Mouse (Mus musculus) stomach, embryonic 16.5 days (tissue): Measurements from ENCODE around the gene Tmem131l. TPM values are rescaled to one million over a fixed set of nuclear protein-coding genes. Genes with fewer than 3 reads are reported as not detected.
"Not testable (repeated sequence)": the region's sequence is repeated elsewhere in the genome, so short reads cannot be mapped to it uniquely, and the experiment has no call there.

Experiments used
- ATAC-seq: fragments of 200-750 bp; cut with Nextera tagmentation; 2 replicates; pipeline ENCODE4 v1.8.0; 2017; ENCODE audit warnings: moderate number of reproducible peaks, moderate TSS enrichment; ENCODE audit not compliant: insufficient read depth, low FRiP score
- H3K27ac ChIP-seq: fragments of 300-500 bp; sonication (generic); 2 replicates; pipeline ENCODE4 v1.5.1; 2014; ENCODE audit warnings: low read length
- H3K27me3 ChIP-seq: fragments of 300-500 bp; sonication (generic); 2 replicates; pipeline ENCODE4 v1.6.1; 2014; ENCODE audit warnings: low read length, control low read depth, mixed read lengths; ENCODE audit not compliant: control insufficient read depth, insufficient read depth
- H3K36me3 ChIP-seq: fragments of 300-500 bp; sonication (generic); 2 replicates; pipeline ENCODE4 v1.6.1; 2014; ENCODE audit warnings: low read length; ENCODE audit not compliant: control insufficient read depth, insufficient read depth
- H3K4me1 ChIP-seq: fragments of 300-500 bp; sonication (generic); 2 replicates; pipeline ENCODE4 v1.6.1; 2014; ENCODE audit warnings: low read length, control low read depth, mixed read lengths; ENCODE audit not compliant: control insufficient read depth, insufficient read depth
- H3K4me2 ChIP-seq: fragments of 300-500 bp; sonication (generic); 2 replicates; pipeline ENCODE4 v1.6.1; 2014; ENCODE audit warnings: low read depth, low read length, mixed read lengths
- H3K4me3 ChIP-seq: fragments of 300-500 bp; sonication (generic); replicated peaks from 2 replicates; pipeline ENCODE4 v1.5.1; 2014; ENCODE audit warnings: mild to moderate bottlenecking, low read length
- H3K9ac ChIP-seq: fragments of 300-500 bp; sonication (generic); 2 replicates; pipeline ENCODE4 v1.6.1; 2014; ENCODE audit warnings: low read length
- H3K9me3 ChIP-seq: fragments of 300-500 bp; sonication (generic); replicated peaks from 2 replicates; pipeline ENCODE4 v1.6.1; 2016; ENCODE audit warnings: low read length, control low read depth; ENCODE audit not compliant: control insufficient read depth
- WGBS: fragments of 180-500 bp; shearing (Covaris S2); extraction: QIAGEN DNeasy Blood & Tissue Kit; methylation state at CpG from one replicate; pipeline ENCODE4 v1.1.7; 2014; 5-methylcytosine and 5-hydroxymethylcytosine counted together
- polyA plus RNA-seq: library from polyadenylated mRNA; unstranded; fragments of >200 nt; fragmentation: Nextera tagmentation; extraction: Ambion mirVana; gene quantifications from 2 replicates; pipeline ENCODE4 v1.2.1, GENCODE M21; 2015

The Tmem131l gene
- polyA plus RNA-seq, 1 experiment from 2014 or later, result 41.7 TPM

DNA sequence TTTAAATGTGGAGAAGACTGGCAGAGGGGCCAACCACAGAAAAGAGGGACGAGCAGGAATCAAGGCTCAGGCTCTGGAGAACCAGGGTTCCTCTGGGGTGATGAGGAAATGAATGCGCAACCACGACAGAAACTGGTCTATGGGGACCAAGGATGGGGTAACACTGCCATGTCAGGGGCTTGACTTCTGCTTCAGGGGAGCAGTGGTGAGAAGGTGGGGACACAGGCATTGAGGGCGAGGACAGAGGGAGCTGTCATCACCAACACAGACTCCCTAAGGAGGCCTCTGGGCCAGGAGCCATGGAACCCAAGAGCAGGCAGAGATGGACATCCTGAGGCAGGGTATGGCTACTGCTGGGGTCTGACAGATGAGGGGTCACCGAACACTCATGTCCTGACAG, 137.0 kb downstream of the Tmem131l start:
- 0 out of 2 replicates have a peak, but pooled peaks cover 3% of the 10 kb centered on the region for H3K4me1 ChIP-seq
- 90% methylated on average over 5 of the region's 5 CpGs for WGBS
- no peak for ATAC-seq
- H3K9me3 ChIP-seq, result no peaks in the 10 kb centered on the region
- H3K36me3 ChIP-seq, result peaks cover 29% of the 10 kb centered on the region
- H3K4me3 ChIP-seq, result no peak overlapping the region
- H3K27ac ChIP-seq, result no peak overlapping the region
- no peak overlapping the region for H3K4me2 ChIP-seq
- no peak overlapping the region for H3K9ac ChIP-seq
- no peaks in the 10 kb centered on the region for H3K27me3 ChIP-seq

- ATAC-seq, result no peak
- Histone ChIP-seq H3K9ac (no peak overlapping the region), H3K36me3 (peaks cover 29% of the 10 kb centered on the region), H3K27ac (no peak overlapping the region), H3K27me3 (no peaks in the 10 kb centered on the region), H3K4me2 (no peak overlapping the region), H3K9me3 (no peaks in the 10 kb centered on the region), H3K4me1 (0 out of 2 replicates have a peak, but pooled peaks cover 3% of the 10 kb centered on the region), H3K4me3 (no peak overlapping the region)
- WGBS, result 86% methylated on average over 8 of the region's 8 CpGs
These were observed 137.5 kb downstream of the Tmem131l start for GRCm38 (mm10) chr3:83902459-83902858.

- Histone ChIP-seq H3K4me3 (no peak overlapping the region), H3K27me3 (no peaks in the 10 kb centered on the region), H3K9ac (no peak overlapping the region), H3K4me2 (no peak overlapping the region), H3K4me1 (0 out of 2 replicates have a peak, but pooled peaks cover 3% of the 10 kb centered on the region), H3K36me3 (peaks cover 29% of the 10 kb centered on the region), H3K27ac (no peak overlapping the region), H3K9me3 (no peaks in the 10 kb centered on the region)
- ATAC-seq, result no peak
- 84% methylated on average over 12 of the region's 12 CpGs for WGBS
These were observed 139.1 kb downstream of the Tmem131l start for GRCm38 (mm10) chr3:83900756-83901373.

DNA sequence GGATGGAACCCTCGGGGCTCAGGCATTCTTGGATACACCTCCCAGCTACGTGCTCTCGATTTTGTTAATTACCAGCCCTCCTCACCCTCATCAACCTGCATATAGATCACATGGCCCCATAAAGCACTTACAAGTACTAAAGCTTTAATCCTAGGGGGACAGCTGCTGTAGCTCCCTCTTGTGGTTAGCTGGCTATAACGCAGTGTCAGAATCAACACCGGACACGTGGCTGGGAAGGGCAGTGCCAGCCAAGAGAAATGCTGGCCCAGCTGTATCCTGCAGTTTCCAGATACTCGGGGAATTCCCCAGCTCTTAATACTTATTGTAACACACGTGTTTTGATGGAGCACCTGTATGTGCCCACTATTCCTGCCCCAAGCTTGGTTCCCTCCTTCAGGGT, 140.4 kb downstream of the Tmem131l start:
- no peak overlapping the region for H3K9ac ChIP-seq
- no peaks in the 10 kb centered on the region for H3K9me3 ChIP-seq
- H3K4me2 ChIP-seq, result no peak overlapping the region
- ATAC-seq, result 0 out of 2 replicates have a peak, but pooled peaks have one; percentile 9
- peaks cover 28% of the 10 kb centered on the region for H3K36me3 ChIP-seq
- no peak overlapping the region for H3K27ac ChIP-seq
- 51% methylated on average over 8 of the region's 8 CpGs for WGBS
- H3K27me3 ChIP-seq, result no peaks in the 10 kb centered on the region
- no peak overlapping the region for H3K4me3 ChIP-seq
- 0 out of 2 replicates have a peak, but pooled peaks cover 3% of the 10 kb centered on the region for H3K4me1 ChIP-seq

DNA sequence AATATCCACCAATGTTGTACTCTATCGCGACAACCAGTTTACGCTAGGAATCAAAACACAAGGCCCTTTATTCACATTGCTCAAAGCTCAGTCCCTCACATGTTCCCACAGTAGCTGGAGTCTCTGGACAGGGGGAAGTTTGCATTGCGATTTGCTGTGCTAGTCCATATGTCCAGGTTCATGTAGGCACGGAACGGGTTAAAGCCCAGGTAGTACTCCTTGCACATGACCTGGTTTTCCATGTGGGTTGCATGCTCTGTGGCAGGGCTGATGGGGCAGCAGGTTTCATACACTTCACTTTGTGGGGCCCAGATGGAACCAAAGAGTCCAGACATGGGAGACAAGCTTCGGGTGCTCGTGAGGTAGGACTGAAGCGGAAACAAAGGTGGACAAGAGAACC, 141.7 kb downstream of the Tmem131l start:
- 92% methylated on average over 9 of the region's 9 CpGs for WGBS
- no peak overlapping the region for H3K4me2 ChIP-seq
- peaks cover 25% of the 10 kb centered on the region for H3K36me3 ChIP-seq
- no peak overlapping the region for H3K4me3 ChIP-seq
- H3K9ac ChIP-seq, result no peak overlapping the region
- H3K27ac ChIP-seq, result no peak overlapping the region
- no peaks in the 10 kb centered on the region for H3K27me3 ChIP-seq
- ATAC-seq, result no peak
- no peaks in the 10 kb centered on the region for H3K9me3 ChIP-seq
- no peaks in the 10 kb centered on the region for H3K4me1 ChIP-seq

DNA sequence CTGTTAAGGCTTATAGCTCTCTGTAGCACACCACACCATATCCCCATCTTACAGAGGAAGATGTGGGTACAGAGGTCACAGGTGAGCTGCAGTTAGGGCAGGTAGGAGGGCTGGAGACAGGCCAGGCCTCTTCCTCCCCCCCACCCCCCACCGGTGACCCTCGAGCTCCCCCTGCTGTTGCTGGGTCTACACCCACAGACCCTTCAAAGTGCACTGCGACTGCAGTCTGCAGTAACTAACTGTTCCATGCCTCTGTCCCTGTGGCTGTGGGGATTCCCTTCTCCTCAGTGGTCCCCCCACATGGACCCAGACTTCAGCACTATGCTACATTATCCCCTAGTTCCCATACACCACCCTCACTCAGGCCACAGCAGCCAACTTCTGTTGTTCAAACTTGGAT, 144.2 kb downstream of the Tmem131l start:
- Histone ChIP-seq H3K9me3 (no peaks in the 10 kb centered on the region), H3K9ac (no peak overlapping the region), H3K4me2 (no peak overlapping the region), H3K4me1 (no peaks in the 10 kb centered on the region), H3K4me3 (no peak overlapping the region), H3K27me3 (no peaks in the 10 kb centered on the region), H3K27ac (no peak overlapping the region), H3K36me3 (peaks cover 21% of the 10 kb centered on the region)
- 29% methylated on average over 3 of the region's 3 CpGs for WGBS
- 0 out of 2 replicates have a peak, but pooled peaks have one; percentile 12 for ATAC-seq

DNA sequence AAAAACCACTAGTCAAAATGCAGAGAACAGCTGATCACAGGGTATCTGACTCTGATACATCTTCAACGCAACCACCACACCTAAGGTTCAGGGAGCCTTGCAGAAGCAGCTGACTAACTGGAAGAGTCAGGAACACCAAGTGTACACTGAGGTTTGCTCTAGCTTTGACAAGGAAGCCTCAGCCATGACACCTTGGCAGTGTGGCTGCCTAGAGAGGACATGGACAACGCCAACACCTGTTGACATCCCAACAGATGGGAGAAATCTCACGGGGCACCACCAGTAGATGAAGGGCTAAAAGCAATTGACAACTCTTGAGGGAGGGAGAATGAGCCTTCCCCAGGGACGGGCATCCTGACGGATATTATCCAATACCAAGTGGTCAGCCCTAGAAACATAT, 144.9 kb downstream of the Tmem131l start:
- Histone ChIP-seq H3K27ac (no peak overlapping the region), H3K9me3 (no peaks in the 10 kb centered on the region), H3K27me3 (no peaks in the 10 kb centered on the region), H3K4me3 (no peak overlapping the region), H3K9ac (no peak overlapping the region), H3K4me1 (no peaks in the 10 kb centered on the region), H3K36me3 (peaks cover 14% of the 10 kb centered on the region), H3K4me2 (no peak overlapping the region)
- WGBS, result 92% methylated on average over 5 of the region's 5 CpGs
- ATAC-seq, result no peak

DNA sequence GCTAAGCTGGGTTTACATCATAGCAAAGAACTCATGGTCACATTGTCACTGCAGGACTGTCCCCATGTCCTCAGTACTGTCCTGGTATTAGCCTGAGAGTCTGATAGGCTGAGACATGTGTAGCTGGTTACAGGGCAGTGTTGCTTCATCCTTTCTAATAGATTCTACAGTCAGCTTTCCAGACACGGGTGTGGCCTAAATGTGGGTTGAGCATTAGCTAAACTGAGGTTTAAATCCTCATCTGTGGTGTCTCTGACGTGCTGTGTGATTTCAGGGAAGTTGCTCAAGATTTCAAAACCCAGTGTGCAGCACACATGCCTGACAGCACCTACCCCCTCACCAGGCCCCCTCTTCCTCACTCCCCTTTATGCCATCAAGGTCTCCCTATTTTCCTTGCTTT, 154.8 kb downstream of the Tmem131l start:
- WGBS, result 73% methylated on average over 2 of the region's 2 CpGs

DNA sequence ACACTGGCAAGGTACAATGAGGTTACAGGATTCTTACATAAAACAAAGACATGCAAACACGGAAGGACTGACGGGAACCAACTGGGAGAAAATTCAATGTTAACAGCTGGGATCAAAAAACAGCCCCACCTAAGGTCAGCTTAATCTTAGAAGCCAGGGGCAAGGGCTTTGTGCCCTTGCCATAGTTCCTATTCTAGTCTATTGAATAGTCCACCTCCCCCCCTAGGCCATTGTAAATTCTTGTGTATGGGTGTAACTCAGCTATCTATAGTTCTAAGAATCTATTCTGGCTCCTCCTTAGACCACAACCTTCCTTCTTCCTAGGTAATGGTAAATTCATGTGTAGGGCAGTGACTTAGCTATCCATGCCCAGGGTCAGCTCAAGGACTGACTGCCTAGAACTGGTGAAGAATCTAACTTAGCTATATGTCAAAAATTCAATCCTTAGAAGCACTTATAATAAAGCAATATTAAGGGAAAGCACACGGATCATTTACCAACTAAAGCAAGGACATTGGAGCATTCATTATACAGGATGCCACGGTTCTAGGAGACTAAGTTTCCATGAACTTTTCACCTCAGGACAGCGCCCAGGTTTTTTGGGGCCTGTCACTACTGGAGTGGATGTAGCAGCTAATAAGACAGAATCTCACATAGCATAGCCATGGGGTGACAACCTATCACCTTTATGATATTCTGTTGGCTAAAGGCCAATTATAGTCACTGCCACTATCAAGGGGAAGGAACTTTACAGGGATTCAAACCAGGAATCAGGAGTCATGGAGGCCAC, 160.5 kb downstream of the Tmem131l start:
- 81% methylated on average over 5 of the region's 5 CpGs for WGBS
- not testable (repeated sequence) for H3K36me3 ChIP-seq, ATAC-seq, H3K4me2 ChIP-seq, H3K4me3 ChIP-seq, H3K9ac ChIP-seq, H3K27ac ChIP-seq, H3K4me1 ChIP-seq, H3K9me3 ChIP-seq, H3K27me3 ChIP-seq

More for the DNA sequence above, 154.8 kb downstream of the Tmem131l start:
- Histone ChIP-seq H3K9ac (no peak overlapping the region), H3K27me3 (no peaks in the 10 kb centered on the region), H3K4me3 (no peak overlapping the region), H3K9me3 (no peaks in the 10 kb centered on the region), H3K27ac (no peak overlapping the region), H3K36me3 (no peaks in the 10 kb centered on the region), H3K4me1 (0 out of 2 replicates have a peak, but pooled peaks cover 2% of the 10 kb centered on the region), H3K4me2 (no peak overlapping the region)
- ATAC-seq, result no peak
